Mouse (Mus musculus): ENCODE results near the gene Cadps. TPM values are rescaled to one million over a fixed set of nuclear protein-coding genes. Genes with fewer than 3 reads are reported as not detected.
A peak's percentile ranks its signal among the peaks of the same experiment; 100 is the strongest.

The Cadps gene
- polyA plus RNA-seq (2012; rRNA removed): 0.01 and 0.04 TPM in 2 replicates
- not detected in 2 replicates for polyA plus RNA-seq (2014; fragmentation: Nextera tagmentation; extraction: Ambion mirVana)

DNA sequence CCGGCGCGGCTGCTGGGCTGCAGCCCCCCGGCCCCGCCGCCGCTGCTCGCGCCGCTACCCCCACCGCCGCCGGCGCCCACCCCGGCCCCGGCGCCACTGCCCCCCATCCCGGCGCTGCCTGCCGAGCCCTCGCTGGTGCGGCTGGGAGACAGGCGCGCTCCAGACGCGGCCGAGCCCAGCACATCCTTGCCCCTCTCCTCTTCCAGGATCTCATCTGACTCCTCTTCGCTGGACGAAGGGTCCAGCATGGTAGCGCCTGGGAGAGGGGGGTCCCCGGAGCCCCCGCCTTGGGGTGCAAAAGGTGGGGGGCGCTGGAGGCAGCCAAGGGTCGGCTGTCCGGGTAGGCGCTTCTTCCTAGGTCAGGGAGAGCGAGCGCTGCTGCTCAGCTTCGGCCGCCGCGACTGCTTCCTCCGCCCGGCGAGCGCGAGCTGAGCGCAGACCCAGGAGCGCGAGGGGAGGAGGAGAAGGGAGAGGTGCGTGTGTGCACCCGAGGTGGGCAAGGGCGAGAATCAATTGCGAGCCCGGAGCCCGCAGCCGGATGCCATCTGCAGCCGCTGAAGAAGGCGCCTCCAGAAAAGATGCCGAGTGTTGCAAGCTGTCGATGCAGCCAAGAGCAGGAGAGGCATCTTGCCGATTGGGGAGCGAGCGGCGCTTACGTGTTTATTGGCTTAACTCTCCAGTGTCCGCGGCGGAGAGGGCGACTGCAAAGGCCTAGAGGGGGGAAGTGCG lies at the start of gene Cadps:
Gene Cadps (minus strand): TSS at position 589 of the 729 bp plus-strand sequence.
- H3K27ac ChIP-seq: no peak within 1 kb of the TSS
- H3K4me1 ChIP-seq (replicated peaks; ENCODE audit: control insufficient read depth in 2 of 2, insufficient read depth in 2 of 2, low read length in 1 of 2): no peaks in the 10 kb centered on the region
- WGBS (ENCODE audit: insufficient replicate concordance): 1% methylated on average over 71 of the region's 71 CpGs
- H3K4me3 ChIP-seq (ENCODE audit: insufficient read depth in 1 of 2, low read depth in 2 of 2, low read length in 2 of 2): peak within 1 kb of the TSS in 1 of 2 experiments; percentile 4; a peak in 1 of 4 replicates
- ATAC-seq (ENCODE audit: insufficient read depth) (no peak), DNase-seq (ENCODE audit: low read depth in 3 of 3, low spot score in 3 of 3) (no peak)
- H3K4me2 ChIP-seq (ENCODE audit: low read depth): peak within 1 kb of the TSS; percentile 36
- H3K27me3 ChIP-seq (ENCODE audit: control insufficient read depth, insufficient read depth, low read length): peaks cover 25% of the 10 kb centered on the region
- H3K36me3 ChIP-seq (replicated peaks; ENCODE audit: control insufficient read depth, insufficient read depth, low read depth): no peaks in the 10 kb centered on the region
- TF ChIP-seq EP300 (IDR thresholded peaks at IDR 0.05; ENCODE audit: low read depth): no peak
- no peak for TF ChIP-seq CTCF (IDR thresholded peaks at IDR 0.05; ENCODE audit: low read depth)
- H3K9ac ChIP-seq (replicated peaks): no peak within 1 kb of the TSS
- H3K9me3 ChIP-seq (ENCODE audit: control insufficient read depth, low read length): no peaks in the 10 kb centered on the region

DNA sequence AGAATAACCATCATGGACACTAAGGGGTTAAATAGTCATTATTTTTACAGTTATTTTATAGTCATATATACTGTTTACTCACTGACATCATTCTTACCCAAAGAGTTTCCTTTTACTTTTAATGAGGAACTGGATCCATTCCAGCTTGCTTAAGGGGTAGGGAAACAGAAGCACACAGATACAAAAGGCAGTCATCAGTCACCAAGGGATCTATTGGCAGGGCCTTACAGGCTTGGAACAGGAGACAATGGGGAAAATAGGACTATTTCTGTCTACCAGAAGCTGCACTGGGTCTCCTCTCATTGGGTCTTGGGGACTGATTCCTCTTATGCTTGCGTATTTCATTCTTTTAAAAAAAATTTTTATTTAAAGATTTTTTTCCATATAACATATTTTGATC lies 46.7 kb upstream of the Cadps start:
- ATAC-seq (ENCODE audit: insufficient read depth) (no peak), DNase-seq (ENCODE audit: low read depth in 3 of 3, low spot score in 3 of 3) (no peak)
- TF ChIP-seq EP300 (IDR thresholded peaks at IDR 0.05; ENCODE audit: low read depth): no peak
- no peak for TF ChIP-seq CTCF (IDR thresholded peaks at IDR 0.05; ENCODE audit: low read depth)
- WGBS (ENCODE audit: insufficient replicate concordance): 70% methylated on average over 1 of the region's 1 CpGs
- Histone ChIP-seq H3K4me2 (ENCODE audit: low read depth) (no peak overlapping the region), H3K27ac (no peak overlapping the region), H3K36me3 (replicated peaks; ENCODE audit: control insufficient read depth, insufficient read depth, low read depth) (no peaks in the 10 kb centered on the region), H3K4me3 (ENCODE audit: insufficient read depth in 1 of 2, low read depth in 2 of 2, low read length in 2 of 2) (no peak overlapping the region), H3K27me3 (ENCODE audit: control insufficient read depth, insufficient read depth, low read length) (no peaks in the 10 kb centered on the region), H3K9ac (replicated peaks) (no peak overlapping the region), H3K9me3 (ENCODE audit: control insufficient read depth, low read length) (no peaks in the 10 kb centered on the region), H3K4me1 (replicated peaks; ENCODE audit: control insufficient read depth in 2 of 2, insufficient read depth in 2 of 2, low read length in 1 of 2) (no peaks in the 10 kb centered on the region)

DNA sequence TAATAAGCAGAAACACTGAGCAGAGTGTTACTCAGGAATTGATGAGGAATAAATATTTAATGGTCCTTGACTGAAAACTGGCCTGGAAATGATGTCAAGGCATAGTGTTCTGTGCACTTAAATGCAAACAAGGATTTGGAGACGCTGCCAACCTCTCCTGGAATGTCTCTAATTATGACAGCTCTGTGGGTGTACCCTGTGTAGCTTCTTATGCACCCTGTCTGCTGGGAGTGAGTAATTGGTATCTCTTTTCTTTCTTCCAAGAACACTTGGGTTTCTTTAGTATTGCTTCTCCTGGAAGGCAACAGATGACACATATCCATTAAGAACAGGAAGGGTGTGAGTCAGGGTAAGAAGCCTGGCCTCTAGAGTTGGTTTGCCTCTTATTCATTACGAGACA lies 42.4 kb upstream of the Cadps start:
- TF ChIP-seq EP300 (IDR thresholded peaks at IDR 0.05; ENCODE audit: low read depth): no peak
- DNase-seq (ENCODE audit: low read depth in 3 of 3, low spot score in 3 of 3): no peak

DNA sequence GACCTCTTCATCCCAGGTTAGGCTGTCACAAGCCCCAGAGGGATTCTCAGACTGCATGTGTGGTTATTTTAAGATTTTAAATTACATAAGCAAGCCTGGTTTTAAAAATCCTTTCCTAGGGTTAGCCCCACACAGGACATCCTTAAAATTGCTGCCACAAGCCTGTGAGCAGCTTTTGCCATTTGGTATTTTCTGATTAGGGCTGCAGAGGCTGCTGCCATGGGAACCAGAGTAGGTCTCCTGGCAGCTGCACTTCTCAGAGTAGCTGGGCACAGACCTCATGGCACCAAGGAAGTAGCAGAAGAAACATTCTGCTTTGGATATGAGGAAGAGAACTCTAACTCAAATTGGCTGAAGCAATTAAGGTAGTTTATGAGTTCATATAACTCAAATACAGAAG lies 21.0 kb upstream of the Cadps start:
- Histone ChIP-seq H3K9me3 (ENCODE audit: control insufficient read depth, low read length) (no peaks in the 10 kb centered on the region), H3K27ac (no peak overlapping the region), H3K4me1 (replicated peaks; ENCODE audit: control insufficient read depth in 2 of 2, insufficient read depth in 2 of 2, low read length in 1 of 2) (no peaks in the 10 kb centered on the region), H3K27me3 (ENCODE audit: control insufficient read depth, insufficient read depth, low read length) (no peaks in the 10 kb centered on the region), H3K4me3 (ENCODE audit: insufficient read depth in 1 of 2, low read depth in 2 of 2, low read length in 2 of 2) (no peak overlapping the region), H3K4me2 (ENCODE audit: low read depth) (no peak overlapping the region), H3K36me3 (replicated peaks; ENCODE audit: control insufficient read depth, insufficient read depth, low read depth) (no peaks in the 10 kb centered on the region), H3K9ac (replicated peaks) (no peak overlapping the region)
- TF ChIP-seq EP300 (IDR thresholded peaks at IDR 0.05; ENCODE audit: low read depth) (no peak), CTCF (IDR thresholded peaks at IDR 0.05; ENCODE audit: low read depth) (no peak)
- no peak for ATAC-seq (ENCODE audit: insufficient read depth)
- DNase-seq (ENCODE audit: low read depth in 3 of 3, low spot score in 3 of 3): no peak

More for the DNA sequence above, 42.4 kb upstream of the Cadps start:
- Histone ChIP-seq H3K36me3 (replicated peaks; ENCODE audit: control insufficient read depth, insufficient read depth, low read depth) (no peaks in the 10 kb centered on the region), H3K27ac (no peak overlapping the region), H3K4me1 (replicated peaks; ENCODE audit: control insufficient read depth in 2 of 2, insufficient read depth in 2 of 2, low read length in 1 of 2) (no peaks in the 10 kb centered on the region), H3K4me2 (ENCODE audit: low read depth) (no peak overlapping the region), H3K4me3 (ENCODE audit: insufficient read depth in 1 of 2, low read depth in 2 of 2, low read length in 2 of 2) (no peak overlapping the region), H3K9ac (replicated peaks) (no peak overlapping the region), H3K9me3 (ENCODE audit: control insufficient read depth, low read length) (no peaks in the 10 kb centered on the region), H3K27me3 (ENCODE audit: control insufficient read depth, insufficient read depth, low read length) (no peaks in the 10 kb centered on the region)
- 44% methylated on average over 2 of the region's 2 CpGs for WGBS (ENCODE audit: insufficient replicate concordance)
- ATAC-seq (ENCODE audit: insufficient read depth): no peak

DNA sequence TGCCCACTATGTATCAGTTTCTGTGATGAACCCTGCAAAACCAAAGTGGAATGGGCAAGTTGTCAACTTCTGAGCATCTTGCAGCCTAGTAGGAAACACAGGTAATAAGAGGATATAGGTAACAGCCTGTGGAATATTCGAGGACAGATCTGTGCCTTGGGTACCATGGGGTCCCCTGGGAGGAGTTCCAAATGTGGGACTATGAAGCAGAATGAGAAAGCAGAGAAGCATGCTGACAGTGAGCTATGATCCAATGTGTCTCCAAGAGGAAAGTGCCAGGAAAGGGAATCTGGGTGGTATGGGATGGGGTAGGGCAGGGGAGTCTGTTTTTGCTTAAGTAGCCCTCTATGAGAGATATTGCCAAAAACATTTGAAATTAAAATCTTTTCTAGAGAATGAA lies 16.6 kb upstream of the Cadps start:
- H3K36me3 ChIP-seq (replicated peaks; ENCODE audit: control insufficient read depth, insufficient read depth, low read depth): no peaks in the 10 kb centered on the region
- DNase-seq (ENCODE audit: low read depth in 3 of 3, low spot score in 3 of 3): no peak

More for the DNA sequence above, 16.6 kb upstream of the Cadps start:
- Histone ChIP-seq H3K27ac (no peak overlapping the region), H3K4me3 (ENCODE audit: insufficient read depth in 1 of 2, low read depth in 2 of 2, low read length in 2 of 2) (no peak overlapping the region), H3K9me3 (ENCODE audit: control insufficient read depth, low read length) (no peaks in the 10 kb centered on the region), H3K4me1 (replicated peaks; ENCODE audit: control insufficient read depth in 2 of 2, insufficient read depth in 2 of 2, low read length in 1 of 2) (no peaks in the 10 kb centered on the region), H3K9ac (replicated peaks) (no peak overlapping the region), H3K4me2 (ENCODE audit: low read depth) (no peak overlapping the region), H3K27me3 (ENCODE audit: control insufficient read depth, insufficient read depth, low read length) (no peaks in the 10 kb centered on the region)
- TF ChIP-seq CTCF (IDR thresholded peaks at IDR 0.05; ENCODE audit: low read depth): no peak
- no peak for TF ChIP-seq EP300 (IDR thresholded peaks at IDR 0.05; ENCODE audit: low read depth)
- 15% methylated on average over 1 of the region's 1 CpGs for WGBS (ENCODE audit: insufficient replicate concordance)
- ATAC-seq (ENCODE audit: insufficient read depth): no peak

All from liver, embryonic 14.5 days (tissue).